Mouse (Mus musculus): ENCODE data around the gene Rtn4rl1. TPM values are rescaled to one million over a fixed set of nuclear protein-coding genes. Genes with fewer than 3 reads are reported as not detected.
A peak's percentile ranks its signal among the peaks of the same experiment; 100 is the strongest.

Rtn4rl1 gene
- polyA plus RNA-seq, 1 experiment: 23.3 TPM

- DNase-seq (ENCODE audit: low spot score): no peak
These were observed 8.6 kb upstream of the Rtn4rl1 start for GRCm38 (mm10) chr11:75184986-75185385.

DNA sequence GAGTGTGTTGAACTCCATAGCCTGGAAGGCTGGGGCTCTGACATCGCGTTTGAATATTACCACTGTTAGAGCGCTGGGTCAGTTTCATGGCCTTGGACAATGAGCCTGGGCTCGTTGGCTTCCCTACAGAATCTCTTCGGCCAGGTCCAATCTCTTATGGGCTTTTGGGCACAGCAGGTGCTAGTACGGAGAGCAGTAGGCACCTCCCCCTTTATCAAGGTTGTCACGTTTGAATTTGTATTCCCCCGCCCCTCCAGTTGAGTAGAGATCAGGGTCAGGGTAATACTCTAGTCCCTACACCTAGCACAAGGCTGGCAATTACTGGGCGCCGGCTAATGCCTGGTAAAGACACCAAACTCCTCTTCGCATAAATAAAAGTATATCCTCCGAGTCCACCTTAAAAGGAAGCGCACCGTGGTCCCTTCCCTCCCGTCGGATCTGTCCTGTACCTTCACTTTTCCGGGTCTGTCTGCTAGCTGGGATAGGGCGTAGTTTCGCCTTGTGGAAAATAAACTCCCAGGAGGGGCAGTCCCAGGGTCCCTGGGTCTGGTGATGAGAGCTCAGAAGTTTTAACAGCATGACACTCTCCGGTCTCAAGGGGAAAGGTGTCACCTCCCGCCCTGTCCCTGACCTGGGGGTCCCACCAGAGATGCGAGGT, 3.7 kb upstream of the Rtn4rl1 start:
- DNase-seq (ENCODE audit: low spot score): no peak

DNA sequence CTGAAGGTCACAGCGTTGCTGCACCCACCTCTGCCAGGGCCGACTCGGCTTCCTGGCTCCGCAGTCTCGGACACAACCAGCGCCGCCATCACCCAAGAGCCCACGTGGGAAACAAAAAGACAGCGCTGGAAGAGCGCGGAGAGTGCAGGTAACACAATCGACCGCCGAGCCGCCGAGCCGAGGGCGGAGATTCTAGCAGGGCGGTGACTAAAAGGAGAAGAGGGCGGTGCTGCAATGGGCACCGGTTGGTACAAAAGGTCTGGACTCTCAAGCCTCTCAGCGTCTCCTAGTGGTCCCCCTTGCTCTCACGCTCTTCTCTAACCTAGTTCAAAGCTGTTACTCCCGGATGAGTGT, 3.2 kb upstream of the Rtn4rl1 start:
- peak; percentile 51 for DNase-seq (ENCODE audit: low spot score)

DNA sequence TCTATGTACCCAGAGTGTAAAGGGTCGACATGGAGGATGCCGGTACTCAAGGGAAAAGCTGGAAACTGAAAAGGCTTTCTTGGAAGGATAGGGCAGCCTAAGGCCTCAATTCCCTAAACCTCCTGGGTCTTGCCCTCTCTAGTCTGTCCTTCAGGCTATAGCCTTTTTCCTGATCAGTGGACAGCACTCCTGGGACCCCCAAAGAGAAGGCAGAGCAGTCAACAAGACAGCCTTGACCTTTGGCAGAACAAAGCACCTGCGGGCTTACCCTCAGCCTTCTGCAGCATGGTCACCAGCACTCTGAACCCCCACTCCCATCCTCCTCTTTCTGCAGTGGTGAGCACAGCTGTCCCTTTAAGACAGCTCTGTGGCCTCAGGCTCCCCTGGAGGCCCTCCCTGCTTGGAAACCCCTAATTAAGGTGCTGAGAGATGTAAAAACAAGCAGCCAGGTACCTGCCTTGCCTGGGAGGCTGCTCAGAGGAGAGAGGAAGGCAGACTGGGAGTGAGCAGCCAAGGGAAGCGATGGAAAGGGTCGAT, 2.6 kb upstream of the Rtn4rl1 start, which contains the start of gene Dph1:
TSS of gene Dph1 (minus strand) at position 337 of the 537 bp plus-strand sequence.
- no peak for DNase-seq (ENCODE audit: low spot score)

GRCm38 (mm10) chr11:75191841-75192240, 1.7 kb upstream of the Rtn4rl1 start:
- DNase-seq (ENCODE audit: low spot score): no peak

DNA sequence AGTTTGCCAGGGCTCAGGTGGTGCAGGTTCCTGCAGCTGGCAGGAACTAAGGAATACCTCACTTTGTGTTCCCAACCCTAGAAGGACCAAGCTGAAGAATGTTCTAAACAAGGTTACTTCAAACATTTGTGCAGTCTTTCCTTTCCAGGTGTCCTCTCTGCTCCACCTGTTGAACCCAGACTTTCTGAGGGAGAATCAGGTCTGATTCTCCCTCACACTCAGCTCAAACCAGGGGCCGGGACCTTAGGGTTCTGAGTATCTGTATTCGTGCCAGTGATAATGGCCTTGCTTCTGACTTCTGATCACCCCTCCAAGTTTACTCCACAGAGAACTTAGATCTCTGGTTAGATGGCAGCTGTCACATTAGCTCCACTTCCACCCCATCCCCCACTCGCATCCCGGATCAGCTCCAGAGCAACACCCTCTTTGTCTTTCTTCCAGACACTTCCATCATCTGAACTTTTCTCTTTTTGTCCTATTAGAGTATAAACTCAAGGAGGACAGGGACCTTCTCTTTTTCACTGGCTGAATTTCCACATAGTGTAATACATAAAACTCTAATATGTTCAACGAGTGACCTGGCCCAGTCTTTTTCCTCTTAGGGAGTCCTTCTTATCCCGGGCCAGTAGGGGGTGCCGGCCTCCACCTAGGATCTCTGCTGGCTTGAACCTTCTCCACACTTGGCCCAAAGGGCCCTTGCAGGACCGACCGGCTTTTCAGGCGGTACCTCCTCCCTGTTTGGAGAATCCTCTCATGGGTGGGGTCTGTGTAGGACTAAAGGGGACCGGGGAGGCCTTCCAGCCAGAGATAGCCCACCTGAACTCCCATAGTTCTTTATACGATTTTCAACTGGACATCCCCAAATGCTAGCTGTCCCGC, 1.0 kb upstream of the Rtn4rl1 start:
- peak; percentile 59 for DNase-seq (ENCODE audit: low spot score)

- no peak for DNase-seq (ENCODE audit: low spot score)
These were observed 702 bp downstream of the Rtn4rl1 start for GRCm38 (mm10) chr11:75194121-75194849.

DNA sequence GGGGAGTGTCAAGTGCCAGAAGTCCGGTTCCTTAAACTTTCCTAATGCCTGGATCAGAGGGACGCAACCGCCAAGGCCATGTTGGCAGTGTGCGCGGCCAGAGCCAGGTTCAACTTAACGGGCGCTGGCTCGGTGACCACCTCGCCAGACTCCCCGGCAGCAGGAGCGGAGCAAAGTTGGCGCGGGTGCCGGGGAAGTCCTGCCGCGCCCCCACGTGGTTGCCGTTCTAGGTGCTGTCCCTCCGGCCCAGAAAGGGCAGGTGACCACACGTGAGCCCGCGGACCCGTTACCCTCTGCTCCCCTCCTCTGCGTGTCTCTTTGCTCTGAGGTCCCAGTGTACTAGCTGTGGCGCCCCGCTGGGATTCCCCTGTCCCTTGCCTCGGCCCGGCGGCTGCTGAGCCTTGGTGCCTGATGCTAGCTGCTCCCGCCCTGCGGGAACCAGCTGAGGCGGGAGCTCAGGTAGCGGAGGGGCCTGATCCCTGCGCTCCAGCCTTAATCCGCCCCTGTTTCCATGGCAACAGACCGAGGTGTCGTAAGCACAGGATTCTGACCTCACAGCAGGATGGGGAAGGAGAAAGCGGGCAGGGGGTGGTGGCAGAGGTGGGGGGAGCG, 1.4 kb downstream of the Rtn4rl1 start:
- DNase-seq (ENCODE audit: low spot score): peak; percentile 53

- no peak for DNase-seq (ENCODE audit: low spot score)
These were observed 2.5 kb downstream of the Rtn4rl1 start for GRCm38 (mm10) chr11:75196131-75196530.

DNA sequence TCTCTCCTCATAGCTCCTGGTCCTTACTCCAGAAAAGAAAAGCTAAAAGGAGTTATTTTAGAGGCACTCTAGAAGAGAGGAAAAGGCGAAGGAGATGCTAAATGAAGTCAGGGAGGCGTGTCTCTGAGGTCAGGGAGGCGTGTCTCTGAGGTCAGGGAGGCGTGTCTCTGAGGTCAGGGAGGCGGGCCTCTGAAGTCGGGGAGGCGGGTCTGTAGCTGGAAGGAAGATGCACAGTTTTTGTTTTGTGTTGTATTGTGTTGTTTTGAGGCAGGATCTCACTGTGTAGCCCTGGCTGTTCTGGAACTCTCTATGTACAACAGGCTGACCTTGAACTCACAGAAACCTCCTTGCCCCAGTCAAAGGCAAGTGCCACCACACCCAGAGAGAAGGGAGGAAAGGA, 4.4 kb downstream of the Rtn4rl1 start:
- DNase-seq (ENCODE audit: low spot score): no peak

GRCm38 (mm10) chr11:75198792-75199191, 5.2 kb downstream of the Rtn4rl1 start:
- DNase-seq (ENCODE audit: low spot score): no peak

GRCm38 (mm10) chr11:75199951-75200350, 6.4 kb downstream of the Rtn4rl1 start:
- no peak for DNase-seq (ENCODE audit: low spot score)

DNA sequence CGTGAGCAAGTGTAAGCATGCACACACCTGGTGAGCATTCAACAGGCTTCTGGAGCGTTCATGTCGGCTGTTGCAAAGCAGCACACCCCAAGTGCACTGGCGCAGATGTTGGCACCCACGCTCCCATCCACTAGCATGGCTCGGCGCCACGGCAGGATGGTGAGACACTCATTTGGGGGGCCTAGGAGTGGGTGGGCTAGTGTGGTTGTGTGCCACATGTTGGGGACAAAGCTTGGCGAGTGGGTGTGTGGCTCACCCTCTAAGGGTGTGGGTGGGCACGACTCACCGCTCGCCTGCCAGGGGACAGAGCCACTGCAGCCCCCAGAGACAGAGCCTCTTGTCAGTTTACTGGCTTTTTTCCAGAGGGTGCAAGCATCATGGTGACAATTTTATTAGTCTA, 7.4 kb downstream of the Rtn4rl1 start:
- DNase-seq (ENCODE audit: low spot score): no peak

DNA sequence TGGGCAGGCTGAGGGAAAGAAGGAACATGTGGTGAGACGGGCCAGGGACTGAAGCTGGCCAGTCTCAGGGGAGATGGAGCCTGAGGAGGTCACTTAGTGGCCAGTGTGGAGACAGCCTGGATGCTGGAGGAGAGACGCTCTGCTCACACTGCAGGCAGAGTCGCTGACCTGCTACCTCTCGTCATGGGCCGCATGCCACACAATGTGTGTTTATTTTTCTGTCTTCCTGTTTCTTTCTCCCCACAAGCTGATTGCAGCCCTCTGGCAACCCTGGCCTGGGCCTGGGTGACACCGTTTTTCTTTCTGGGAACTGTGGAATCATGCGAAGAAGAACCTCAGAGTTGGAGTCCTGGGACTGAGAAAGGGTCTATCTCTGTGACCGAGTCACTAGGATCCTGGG, 8.1 kb downstream of the Rtn4rl1 start:
- DNase-seq (ENCODE audit: low spot score): no peak

- no peak for DNase-seq (ENCODE audit: low spot score)
These were observed 10.3 kb downstream of the Rtn4rl1 start for GRCm38 (mm10) chr11:75203926-75204325.

DNA sequence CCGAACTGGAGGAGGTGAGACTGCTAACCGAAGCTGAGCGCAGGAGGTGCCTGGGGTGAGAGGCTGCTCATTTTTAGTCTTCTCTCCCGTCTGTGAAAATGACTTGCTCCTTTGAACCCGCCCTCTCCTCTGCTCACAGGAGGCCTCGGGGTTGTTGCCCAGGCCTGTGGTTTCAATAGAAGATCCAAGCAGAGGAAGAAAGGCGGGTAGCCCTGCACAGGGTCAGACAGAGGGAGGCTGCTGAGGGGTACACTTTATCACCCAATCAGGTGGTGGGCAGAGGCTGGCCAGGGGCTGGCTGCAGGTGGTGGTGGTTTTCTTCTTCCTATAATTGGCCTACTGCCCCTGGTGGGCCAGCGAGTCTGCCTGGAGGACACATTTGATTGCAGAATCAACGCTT, 10.9 kb downstream of the Rtn4rl1 start:
- no peak for DNase-seq (ENCODE audit: low spot score)

DNA sequence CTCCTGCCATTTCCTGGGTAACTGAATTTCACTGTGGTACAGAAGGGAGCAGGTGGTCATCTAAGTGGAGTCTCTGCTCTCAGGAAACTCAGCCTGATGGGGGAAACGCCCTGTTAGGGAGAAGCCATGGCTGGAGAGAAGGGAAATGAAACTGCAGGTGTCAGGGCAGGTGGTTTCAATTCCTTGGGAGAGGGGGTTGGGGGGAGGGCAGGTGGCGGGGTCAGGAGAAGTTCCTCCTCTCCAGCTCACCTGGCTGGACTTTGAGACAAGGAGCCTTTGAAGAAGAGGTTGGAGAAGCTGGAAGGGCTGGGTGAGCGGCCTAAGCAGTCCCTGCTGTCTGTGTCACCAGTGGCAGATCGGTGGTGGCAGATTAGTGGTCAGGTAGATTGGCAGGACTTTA, 12.8 kb downstream of the Rtn4rl1 start:
- DNase-seq (ENCODE audit: low spot score): no peak

GRCm38 (mm10) chr11:75209363-75209762, 15.8 kb downstream of the Rtn4rl1 start:
- DNase-seq (ENCODE audit: low spot score): no peak

DNA sequence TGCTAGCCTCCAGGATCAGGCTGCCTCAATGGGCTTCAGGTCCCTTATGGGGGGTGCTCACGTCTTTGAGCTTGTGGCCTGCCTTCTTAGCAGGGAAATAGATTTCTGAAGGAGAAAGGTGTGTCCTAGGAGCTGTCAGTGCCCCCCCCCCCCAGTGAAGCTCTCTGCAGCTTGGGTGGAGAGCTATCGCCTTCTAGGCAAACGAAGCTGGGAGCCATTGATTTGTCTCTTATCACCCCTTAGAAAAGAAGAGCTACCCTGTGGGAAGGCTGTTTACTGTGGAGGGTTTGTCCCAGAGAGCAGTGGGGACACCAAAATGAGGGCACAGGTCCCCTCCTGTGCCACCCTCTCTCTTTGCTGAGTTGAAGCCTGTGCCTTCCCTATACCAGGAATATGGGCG, 16.5 kb downstream of the Rtn4rl1 start:
- no peak for DNase-seq (ENCODE audit: low spot score)

GRCm38 (mm10) chr11:75210755-75211154, 17.2 kb downstream of the Rtn4rl1 start:
- no peak for DNase-seq (ENCODE audit: low spot score)

DNA sequence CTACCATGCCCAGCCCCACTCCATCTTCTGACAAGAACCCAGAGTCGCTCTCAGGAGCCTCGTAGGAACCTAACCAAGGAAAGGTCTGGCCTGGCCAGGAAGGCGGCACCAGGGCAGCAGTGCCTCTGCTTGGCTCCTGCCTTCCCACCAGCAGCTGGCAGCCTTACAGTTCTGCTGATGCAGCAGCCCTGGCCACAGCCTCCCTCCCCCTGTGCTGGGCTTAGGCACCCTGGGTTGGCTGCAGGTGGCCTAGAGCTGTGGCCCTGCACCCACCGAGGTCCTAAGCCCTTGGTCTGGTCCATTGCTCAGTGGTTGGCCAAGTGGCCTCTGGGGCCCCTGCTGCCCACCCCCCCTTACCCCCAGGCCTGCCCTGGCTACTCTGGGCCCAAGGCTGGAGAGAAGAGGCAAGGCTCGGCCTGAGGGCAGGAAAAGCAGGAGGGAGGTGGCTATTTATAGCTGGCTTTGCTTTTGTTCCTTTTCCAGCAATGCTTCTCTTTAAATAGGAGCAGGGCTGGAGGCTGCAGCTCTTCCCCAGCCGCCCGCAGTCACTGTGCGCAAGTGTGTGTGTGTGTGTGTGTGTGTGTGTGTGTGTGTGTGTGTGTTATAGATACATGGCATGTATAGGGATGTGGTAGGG, 18.6 kb downstream of the Rtn4rl1 start:
- DNase-seq (ENCODE audit: low spot score): no peak
